Mouse (Mus musculus): ENCODE measurements around the gene Tmem117.

DNA sequence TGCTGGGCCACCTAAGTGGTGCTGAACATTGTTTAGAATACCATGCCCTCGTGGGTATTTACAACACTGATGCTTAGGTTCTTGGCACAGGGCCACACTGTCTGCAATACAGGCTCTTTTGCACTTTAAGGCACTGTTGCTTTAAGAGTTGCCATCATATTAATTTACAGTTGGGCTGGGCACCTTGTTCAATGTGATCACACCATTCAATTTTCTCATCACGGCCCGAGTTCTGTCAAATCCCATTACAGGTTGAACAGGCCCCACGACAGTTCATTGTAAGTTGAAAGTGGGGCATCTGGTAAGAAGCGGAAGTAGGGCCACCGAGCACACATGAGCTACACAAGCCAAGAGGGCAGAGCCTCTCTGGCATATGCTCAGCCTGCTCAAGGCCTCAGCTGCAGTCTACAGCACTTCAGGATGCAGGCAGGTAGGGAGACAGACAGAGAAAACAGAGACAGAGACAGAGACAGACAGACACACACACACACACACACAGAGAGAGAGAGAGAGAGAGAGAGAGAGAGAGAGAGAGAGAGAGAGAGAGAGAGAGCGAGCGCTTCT lies 478.3 kb downstream of the Tmem117 start:
- TF ChIP-seq POLR2A (IDR thresholded peaks at IDR 0.05; ENCODE audit: borderline replicate concordance, extremely low read depth, low read depth, low read length) (no peak), CTCF (IDR thresholded peaks at IDR 0.05; ENCODE audit: insufficient read depth, low read length) (no peak)
